Mouse (Mus musculus) heart, adult 2 months (tissue): Measurements from ENCODE around the gene Wdr5b.

Experiments used
- CTCF ChIP-seq: fragments of 200-600 bp; IDR thresholded peaks from 2 replicates; pipeline ENCODE4 v1.8.1; 2022; ENCODE audit warnings: antibody characterized with exemption, mild to moderate bottlenecking, moderate library complexity
- POLR2A ChIP-seq: fragments of 200-500 bp; IDR thresholded peaks from 2 replicates; pipeline ENCODE4 v1.6.1; 2011; ENCODE audit warnings: mild to moderate bottlenecking, low read depth, low read length, control low read depth; ENCODE audit not compliant: insufficient read depth

DNA sequence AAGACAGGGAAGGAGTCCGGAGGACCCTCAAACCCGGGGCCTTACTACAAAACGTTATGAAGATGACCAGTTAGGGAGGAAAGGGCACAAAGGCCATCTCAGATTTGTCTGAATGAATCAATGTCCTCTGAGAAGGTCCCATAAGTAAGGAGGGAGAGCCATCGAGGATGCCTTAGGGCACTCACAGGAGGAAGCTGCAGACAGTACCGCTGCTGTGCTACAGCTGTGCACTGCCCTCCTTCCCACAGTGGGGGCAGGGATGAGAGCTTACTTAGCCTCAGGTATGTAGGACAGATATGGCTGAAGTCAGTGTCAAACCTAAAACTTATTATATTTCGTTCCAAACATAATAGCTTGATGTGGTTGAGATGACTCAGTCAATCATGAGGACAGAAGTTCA is 10.5 kb downstream of the Wdr5b start:
- TF ChIP-seq CTCF: no peak
- no peak for TF ChIP-seq POLR2A
